Mouse (Mus musculus) liver, embryonic 12.5 days (tissue): ENCODE measurements around the gene Mettl27. TPM values are rescaled to one million over a fixed set of nuclear protein-coding genes. Genes with fewer than 3 reads are reported as not detected.
"Not testable (repeated sequence)": the region's sequence is repeated elsewhere in the genome, so short reads cannot be mapped to it uniquely, and the experiment has no call there.

Experiments used
- ATAC-seq: fragments of 200-750 bp; cut with Nextera tagmentation; 2 replicates; pipeline ENCODE4 v1.8.0; 2017; ENCODE audit warnings: moderate number of reproducible peaks, mild to moderate bottlenecking, moderate library complexity
- H3K27ac ChIP-seq: fragments of 300-500 bp; sonication (generic); 2 replicates; pipeline ENCODE4 v1.5.1; 2016; ENCODE audit warnings: mild to moderate bottlenecking
- H3K27me3 ChIP-seq: fragments of 300-500 bp; sonication (generic); replicated peaks from 2 replicates; pipeline ENCODE4 v1.6.1; 2016; ENCODE audit warnings: mild to moderate bottlenecking, moderate library complexity
- H3K36me3 ChIP-seq: fragments of 300-500 bp; sonication (generic); 2 replicates; pipeline ENCODE4 v1.6.1; 2016; ENCODE audit warnings: mild to moderate bottlenecking, moderate library complexity
- H3K4me1 ChIP-seq: fragments of 300-500 bp; sonication (generic); 2 replicates; pipeline ENCODE4 v1.6.1; 2016
- H3K4me2 ChIP-seq: fragments of 300-500 bp; sonication (generic); 2 replicates; pipeline ENCODE4 v1.6.1; 2016; ENCODE audit warnings: mild to moderate bottlenecking, moderate library complexity
- H3K4me3 ChIP-seq: fragments of 300-500 bp; sonication (generic); 2 replicates; pipeline ENCODE4 v1.5.1; 2016; ENCODE audit warnings: mild to moderate bottlenecking, moderate library complexity
- H3K9ac ChIP-seq: fragments of 300-500 bp; sonication (generic); 2 replicates; pipeline ENCODE4 v1.6.1; 2016; ENCODE audit warnings: mild to moderate bottlenecking, moderate library complexity
- H3K9me3 ChIP-seq: fragments of 300-500 bp; sonication (generic); replicated peaks from 2 replicates; pipeline ENCODE4 v1.6.1; 2016; ENCODE audit warnings: mild to moderate bottlenecking, moderate library complexity
- WGBS: fragments of 180-500 bp; shearing (Covaris S2); methylation state at CpG from one replicate; pipeline ENCODE4 v1.1.7; 2016; ENCODE audit not compliant: insufficient replicate concordance; 5-methylcytosine and 5-hydroxymethylcytosine counted together
- polyA plus RNA-seq: library from polyadenylated mRNA; unstranded; fragments of >200 nt; fragmentation: Nextera tagmentation; extraction: Ambion mirVana; gene quantifications from 2 replicates; pipeline ENCODE4 v1.2.1, GENCODE M21; 2016

Mettl27 gene
- polyA plus RNA-seq, 1 experiment from 2014 or later, result 8.5 TPM

- H3K27me3 ChIP-seq, result peaks cover 15% of the 10 kb centered on the region; the same call in 1 of the 2 replicates
- H3K4me2 ChIP-seq, result no peak overlapping the region
- no peak for ATAC-seq
- H3K27ac ChIP-seq, result no peak overlapping the region
- no peaks in the 10 kb centered on the region for H3K9me3 ChIP-seq
- H3K9ac ChIP-seq, result no peak overlapping the region
- no peak overlapping the region for H3K4me3 ChIP-seq
- peaks cover 38% of the 10 kb centered on the region for H3K4me1 ChIP-seq
- H3K36me3 ChIP-seq, result no peaks in the 10 kb centered on the region
- WGBS, result 75% methylated on average over 6 of the region's 6 CpGs
Measured at GRCm38 (mm10) chr5:134923141-134923540, 9.0 kb upstream of the Mettl27 start.

- H3K4me2 ChIP-seq, result no peak overlapping the region
- H3K27ac ChIP-seq, result no peak overlapping the region
- peaks cover 29% of the 10 kb centered on the region for H3K27me3 ChIP-seq
- H3K4me3 ChIP-seq, result no peak overlapping the region
- H3K9ac ChIP-seq, result no peak overlapping the region
- 69% methylated on average over 4 of the region's 4 CpGs for WGBS
- no peak for ATAC-seq
- H3K4me1 ChIP-seq, result peaks cover 9% of the 10 kb centered on the region
- H3K36me3 ChIP-seq, result no peaks in the 10 kb centered on the region
- no peaks in the 10 kb centered on the region for H3K9me3 ChIP-seq
Measured at GRCm38 (mm10) chr5:134926726-134927125, 5.4 kb upstream of the Mettl27 start.

GRCm38 (mm10) chr5:134929988-134930387 is 2.2 kb upstream of the Mettl27 start:
- peaks cover 10% of the 10 kb centered on the region for H3K36me3 ChIP-seq
- WGBS, result 71% methylated on average over 2 of the region's 2 CpGs
- H3K9me3 ChIP-seq, result 0 out of 2 replicates have a peak, but pooled peaks cover 3% of the 10 kb centered on the region
- no peak overlapping the region for H3K9ac ChIP-seq
- ATAC-seq, result no peak
- H3K27ac ChIP-seq, result no peak overlapping the region
- H3K4me1 ChIP-seq, result peaks cover 27% of the 10 kb centered on the region
- H3K27me3 ChIP-seq, result peaks cover 25% of the 10 kb centered on the region
- H3K4me3 ChIP-seq, result no peak overlapping the region
- no peak overlapping the region for H3K4me2 ChIP-seq

- Histone ChIP-seq H3K27ac (peak overlapping the region; percentile 97), H3K4me3 (peak overlapping the region; percentile 79), H3K9me3 (0 out of 2 replicates have a peak, but pooled peaks cover 3% of the 10 kb centered on the region), H3K4me2 (peak overlapping the region; percentile 96), H3K9ac (peak overlapping the region; percentile 82), H3K36me3 (peaks cover 10% of the 10 kb centered on the region), H3K4me1 (peaks cover 27% of the 10 kb centered on the region), H3K27me3 (peaks cover 16% of the 10 kb centered on the region; the same call in 1 of the 2 replicates)
- 29% methylated on average over 9 of the region's 9 CpGs for WGBS
- peak; percentile 33 for ATAC-seq
Measured at GRCm38 (mm10) chr5:134932903-134933276, 722 bp downstream of the Mettl27 start.

- peak overlapping the region; percentile 82; the same call in 1 of the 2 replicates for H3K9ac ChIP-seq
- peaks cover 16% of the 10 kb centered on the region; the same call in 1 of the 2 replicates for H3K27me3 ChIP-seq
- H3K27ac ChIP-seq, result peak overlapping the region; percentile 97
- 0 out of 2 replicates have a peak, but pooled peaks cover 3% of the 10 kb centered on the region for H3K9me3 ChIP-seq
- peak overlapping the region; percentile 79 for H3K4me3 ChIP-seq
- ATAC-seq, result no peak
- peak overlapping the region; percentile 96 for H3K4me2 ChIP-seq
- peaks cover 10% of the 10 kb centered on the region for H3K36me3 ChIP-seq
- 76% methylated on average over 8 of the region's 8 CpGs for WGBS
- peaks cover 27% of the 10 kb centered on the region for H3K4me1 ChIP-seq
Measured at GRCm38 (mm10) chr5:134933281-134933680, 1.1 kb downstream of the Mettl27 start.

GRCm38 (mm10) chr5:134933686-134934085 is 1.5 kb downstream of the Mettl27 start:
- not testable (repeated sequence) for H3K9me3 ChIP-seq, H3K9ac ChIP-seq, ATAC-seq
- peaks cover 10% of the 10 kb centered on the region for H3K36me3 ChIP-seq
- peak overlapping the region; percentile 79 for H3K4me3 ChIP-seq
- peaks cover 27% of the 10 kb centered on the region for H3K4me1 ChIP-seq
- H3K27ac ChIP-seq, result peak overlapping the region; percentile 97; the same call in 1 of the 2 replicates
- peaks cover 15% of the 10 kb centered on the region; the same call in 1 of the 2 replicates for H3K27me3 ChIP-seq
- H3K4me2 ChIP-seq, result peak overlapping the region; percentile 96
- WGBS, result 76% methylated on average over 5 of the region's 5 CpGs

GRCm38 (mm10) chr5:134934666-134935065 is 2.5 kb downstream of the Mettl27 start:
- Histone ChIP-seq H3K9me3 (0 out of 2 replicates have a peak, but pooled peaks cover 3% of the 10 kb centered on the region), H3K4me2 (no peak overlapping the region), H3K36me3 (peaks cover 10% of the 10 kb centered on the region), H3K4me3 (no peak overlapping the region), H3K9ac (no peak overlapping the region), H3K27me3 (peaks cover 5% of the 10 kb centered on the region; the same call in 1 of the 2 replicates), H3K27ac (no peak overlapping the region), H3K4me1 (peaks cover 27% of the 10 kb centered on the region)
- ATAC-seq, result no peak
- 71% methylated on average over 3 of the region's 3 CpGs for WGBS

GRCm38 (mm10) chr5:134936051-134936450 is 3.9 kb downstream of the Mettl27 start:
- Histone ChIP-seq H3K4me2 (no peak overlapping the region), H3K27ac (no peak overlapping the region), H3K4me3 (no peak overlapping the region), H3K36me3 (peaks cover 10% of the 10 kb centered on the region), H3K4me1 (peaks cover 32% of the 10 kb centered on the region), H3K9ac (no peak overlapping the region), H3K9me3 (0 out of 2 replicates have a peak, but pooled peaks cover 3% of the 10 kb centered on the region), H3K27me3 (0 out of 2 replicates have a peak, but pooled peaks cover 2% of the 10 kb centered on the region)
- WGBS, result 85% methylated on average over 6 of the region's 6 CpGs
- ATAC-seq, result no peak

GRCm38 (mm10) chr5:134936626-134937185 is 4.5 kb downstream of the Mettl27 start:
- Histone ChIP-seq H3K27ac (no peak overlapping the region), H3K9ac (no peak overlapping the region), H3K27me3 (0 out of 2 replicates have a peak, but pooled peaks cover 2% of the 10 kb centered on the region), H3K9me3 (0 out of 2 replicates have a peak, but pooled peaks cover 3% of the 10 kb centered on the region), H3K4me3 (no peak overlapping the region), H3K4me1 (peaks cover 33% of the 10 kb centered on the region), H3K4me2 (no peak overlapping the region), H3K36me3 (peaks cover 10% of the 10 kb centered on the region)
- WGBS, result 71% methylated on average over 6 of the region's 6 CpGs
- ATAC-seq, result no peak

GRCm38 (mm10) chr5:134939069-134939468 is 6.9 kb downstream of the Mettl27 start:
- Histone ChIP-seq H3K9me3 (no peaks in the 10 kb centered on the region), H3K27me3 (0 out of 2 replicates have a peak, but pooled peaks cover 7% of the 10 kb centered on the region), H3K4me2 (no peak overlapping the region), H3K9ac (no peak overlapping the region), H3K4me1 (peaks cover 16% of the 10 kb centered on the region), H3K4me3 (no peak overlapping the region), H3K27ac (no peak overlapping the region), H3K36me3 (peaks cover 4% of the 10 kb centered on the region)
- 62% methylated on average over 3 of the region's 3 CpGs for WGBS
- ATAC-seq, result no peak

GRCm38 (mm10) chr5:134939554-134939953 is 7.4 kb downstream of the Mettl27 start:
- Histone ChIP-seq H3K4me1 (peaks cover 13% of the 10 kb centered on the region), H3K27me3 (0 out of 2 replicates have a peak, but pooled peaks cover 12% of the 10 kb centered on the region)
- 70% methylated on average over 3 of the region's 7 CpGs for WGBS
- not testable (repeated sequence) for H3K4me2 ChIP-seq, H3K27ac ChIP-seq, H3K9ac ChIP-seq, ATAC-seq, H3K36me3 ChIP-seq, H3K4me3 ChIP-seq, H3K9me3 ChIP-seq

GRCm38 (mm10) chr5:134941472-134942209 is 9.5 kb downstream of the Mettl27 start:
- Histone ChIP-seq H3K9ac (no peak overlapping the region), H3K4me2 (no peak overlapping the region), H3K27ac (0 out of 2 replicates have a peak overlapping the region, but pooled peaks have one; percentile 8), H3K4me3 (no peak overlapping the region), H3K4me1 (peaks cover 21% of the 10 kb centered on the region), H3K27me3 (peaks cover 32% of the 10 kb centered on the region), H3K36me3 (no peaks in the 10 kb centered on the region), H3K9me3 (no peaks in the 10 kb centered on the region)
- 70% methylated on average over 14 of the region's 14 CpGs for WGBS
- peak; percentile 33; the same call in 1 of the 2 replicates for ATAC-seq
